In the genomic region with DNA sequence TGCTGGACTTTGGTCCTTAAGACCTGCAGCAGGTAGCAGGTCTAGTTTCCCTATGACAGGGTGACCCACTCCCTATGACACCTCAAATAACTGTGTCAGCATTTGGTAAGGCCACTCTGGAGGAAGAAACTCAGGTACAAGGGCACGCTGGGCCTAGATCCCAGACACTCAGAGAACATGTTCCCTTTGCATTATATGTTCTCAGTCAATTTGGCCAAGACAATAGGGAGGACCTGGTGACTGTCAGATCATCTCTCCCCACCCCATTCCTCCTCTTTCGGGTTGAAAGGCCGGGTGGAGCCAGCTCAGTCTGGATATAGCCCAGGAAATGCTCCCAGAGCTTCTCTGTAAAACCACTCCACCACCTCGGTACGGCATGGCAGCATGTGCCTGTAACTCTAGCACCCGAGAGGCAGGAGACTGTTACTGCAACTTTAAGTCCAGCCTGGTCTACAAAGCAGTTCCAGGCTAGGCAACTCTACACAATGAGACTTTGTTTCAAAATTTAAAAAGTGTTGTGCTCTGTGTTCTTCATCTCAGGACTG, we compare ENCODE assay signal across 12 mouse cellular contexts. TPM values are rescaled to one million over a fixed set of nuclear protein-coding genes. Genes with fewer than 3 reads are reported as not detected.
DNase-seq lines count a peak whose midpoint lies in the region; ATAC-seq and TF ChIP-seq lines count a peak whose summit lies in the region.
"Had no signal": no experiment of that assay in that cellular context is flagged by ENCODE, and none has a peak within 500 bp of the region (broad histone marks: within the 10 kb centered on the region; RNA-seq: fewer than 3 reads in every experiment).

No protein-coding gene starts in this region.

- WGBS in embryonic facial prominence, embryonic 12.5 days: 71% methylated on average over 6 of the region's 6 CpGs
- WGBS in hindbrain, embryonic 14.5 days: 52% methylated on average over 6 of the region's 6 CpGs
- WGBS in midbrain, postnatal 0 days: 45% methylated on average over 6 of the region's 6 CpGs

- DNase-seq in ZHBTc4 (ENCODE audit: low read depth, low spot score): peak; percentile 87
- DNase-seq in hindbrain, embryonic 14.5 days (ENCODE audit: low spot score): no peak
- no peak for DNase-seq in midbrain, postnatal 0 days (ENCODE audit: low spot score)
- no peak for DNase-seq in kidney, postnatal 14 days
- no peak for DNase-seq in lung, postnatal 36 days
- DNase-seq in adrenal gland, adult (ENCODE audit: inconsistent age in 2 of 2, low spot score in 1 of 2): no peak
- DNase-seq: gastrocnemius, postnatal 25 days; right cerebral cortex, postnatal 4 days; thymus, adult 2 months had no signal

- H3K9me3 ChIP-seq in embryonic facial prominence, embryonic 12.5 days: no peaks in the 10 kb centered on the region
- H3K9me3 ChIP-seq in hindbrain, embryonic 14.5 days (ENCODE audit: control insufficient read depth, low read length): no peaks in the 10 kb centered on the region
- no peaks in the 10 kb centered on the region for H3K9me3 ChIP-seq in midbrain, postnatal 0 days (ENCODE audit: low read length)
- H3K9me3 ChIP-seq: limb, embryonic 12.5 days had no signal

- H3K27me3 ChIP-seq in embryonic facial prominence, embryonic 12.5 days: no peaks in the 10 kb centered on the region
- no peaks in the 10 kb centered on the region for H3K27me3 ChIP-seq in hindbrain, embryonic 14.5 days (ENCODE audit: control insufficient read depth, insufficient read depth, low read length)
- no peaks in the 10 kb centered on the region for H3K27me3 ChIP-seq in midbrain, postnatal 0 days (ENCODE audit: insufficient read depth, low read length)
- H3K27me3 ChIP-seq: limb, embryonic 12.5 days had no signal

- peaks cover 32% of the 10 kb centered on the region for H3K36me3 ChIP-seq in embryonic facial prominence, embryonic 12.5 days
- peaks cover 10% of the 10 kb centered on the region; the same call in 1 of the 2 replicates for H3K36me3 ChIP-seq in hindbrain, embryonic 14.5 days (replicated peaks; ENCODE audit: control insufficient read depth, insufficient read depth)
- H3K36me3 ChIP-seq in midbrain, postnatal 0 days (ENCODE audit: insufficient read depth, low read length): no peaks in the 10 kb centered on the region

- H3K27ac ChIP-seq in embryonic facial prominence, embryonic 12.5 days: peak overlapping the region; percentile 14; the same call in 1 of the 2 replicates
- H3K27ac ChIP-seq in hindbrain, embryonic 14.5 days: peak overlapping the region; percentile 81
- peak overlapping the region; percentile 64; the same call in 1 of the 2 replicates for H3K27ac ChIP-seq in midbrain, postnatal 0 days (ENCODE audit: low read depth, low read length)

- no peak overlapping the region for H3K4me2 ChIP-seq in embryonic facial prominence, embryonic 12.5 days (replicated peaks)
- H3K4me2 ChIP-seq in hindbrain, embryonic 14.5 days (replicated peaks): no peak overlapping the region
- no peak overlapping the region for H3K4me2 ChIP-seq in midbrain, postnatal 0 days (ENCODE audit: low read depth, low read length, poor library complexity, severe bottlenecking)
- H3K4me2 ChIP-seq: limb, embryonic 12.5 days had no signal

- no peak overlapping the region for H3K4me3 ChIP-seq in embryonic facial prominence, embryonic 12.5 days
- H3K4me3 ChIP-seq in hindbrain, embryonic 14.5 days (replicated peaks; ENCODE audit: low read length): no peak overlapping the region
- no peak overlapping the region for H3K4me3 ChIP-seq in midbrain, postnatal 0 days (ENCODE audit: low read depth, low read length)
- H3K4me3 ChIP-seq: limb, embryonic 12.5 days had no signal

- ATAC-seq in embryonic facial prominence, embryonic 12.5 days (ENCODE audit: insufficient number of reproducible peaks, insufficient read depth, low FRiP score, low TSS enrichment): no peak
- no peak for ATAC-seq in hindbrain, embryonic 14.5 days (ENCODE audit: low FRiP score)
- no peak for ATAC-seq in midbrain, postnatal 0 days (ENCODE audit: low FRiP score)
- ATAC-seq: activated CD4-positive, CD25-positive, alpha-beta regulatory T cell, adult 4 months had no signal

- H3K4me1 ChIP-seq in embryonic facial prominence, embryonic 12.5 days: peaks cover 10% of the 10 kb centered on the region
- H3K4me1 ChIP-seq in hindbrain, embryonic 14.5 days (replicated peaks; ENCODE audit: control insufficient read depth, insufficient read depth, low read length): peaks cover 15% of the 10 kb centered on the region; the same call in 1 of the 2 replicates
- no peaks in the 10 kb centered on the region for H3K4me1 ChIP-seq in midbrain, postnatal 0 days (ENCODE audit: insufficient read depth, low read length)

- H3K9ac ChIP-seq in embryonic facial prominence, embryonic 12.5 days: no peak overlapping the region
- H3K9ac ChIP-seq in hindbrain, embryonic 14.5 days: peak overlapping the region; percentile 1; the same call in 1 of the 2 replicates
- no peak overlapping the region for H3K9ac ChIP-seq in midbrain, postnatal 0 days (replicated peaks; ENCODE audit: low read length, poor library complexity, severe bottlenecking)
- H3K9ac ChIP-seq: limb, embryonic 12.5 days had no signal

- TF ChIP-seq CTCF in midbrain, postnatal 0 days (IDR thresholded peaks at IDR 0.05): no peak

RNA-seq across cellular contexts. Expression of gene Glod4, which starts 25.1 kb away (rescaled TPM):
- polyA plus RNA-seq in embryonic facial prominence, embryonic 12.5 days (2016; fragmentation: Nextera tagmentation; extraction: Ambion mirVana): 121 and 126 TPM in 2 replicates
- polyA plus RNA-seq in hindbrain, embryonic 14.5 days (2014; fragmentation: Nextera tagmentation; extraction: Ambion mirVana): 127 TPM in 2 replicates
- total RNA-seq in midbrain, postnatal 0 days (2014; rRNA removed): 63.5 and 80.0 TPM in 2 replicates
- polyA plus RNA-seq in midbrain, postnatal 0 days (2015; fragmentation: Nextera tagmentation; extraction: Ambion mirVana): 116 and 123 TPM in 2 replicates

RNA-seq across cellular contexts. Expression of gene Mrm3, which starts 25.1 kb away (rescaled TPM):
- 26.3 and 27.6 TPM in 2 replicates for polyA plus RNA-seq in embryonic facial prominence, embryonic 12.5 days (2016; fragmentation: Nextera tagmentation; extraction: Ambion mirVana)
- 23.3 and 25.0 TPM in 2 replicates for polyA plus RNA-seq in hindbrain, embryonic 14.5 days (2014; fragmentation: Nextera tagmentation; extraction: Ambion mirVana)
- 13.6 and 15.3 TPM in 2 replicates for total RNA-seq in midbrain, postnatal 0 days (2014; rRNA removed)
- polyA plus RNA-seq in midbrain, postnatal 0 days (2015; fragmentation: Nextera tagmentation; extraction: Ambion mirVana): 23.6 and 26.0 TPM in 2 replicates

RNA-seq across cellular contexts. Expression of gene Gemin4, which starts 51.1 kb away (rescaled TPM):
- polyA plus RNA-seq in embryonic facial prominence, embryonic 12.5 days (2016; fragmentation: Nextera tagmentation; extraction: Ambion mirVana): 34.5 TPM in 2 replicates
- 13.9 and 19.7 TPM in 2 replicates for polyA plus RNA-seq in hindbrain, embryonic 14.5 days (2014; fragmentation: Nextera tagmentation; extraction: Ambion mirVana)
- 10.1 and 14.1 TPM in 2 replicates for total RNA-seq in midbrain, postnatal 0 days (2014; rRNA removed)
- polyA plus RNA-seq in midbrain, postnatal 0 days (2015; fragmentation: Nextera tagmentation; extraction: Ambion mirVana): 6.9 and 7.4 TPM in 2 replicates

RNA-seq across cellular contexts. Expression of gene Dbil5, which starts 51.2 kb away (rescaled TPM):
- polyA plus RNA-seq in embryonic facial prominence, embryonic 12.5 days (2016; fragmentation: Nextera tagmentation; extraction: Ambion mirVana): 0.72 and 0.87 TPM in 2 replicates
- polyA plus RNA-seq in hindbrain, embryonic 14.5 days (2014; fragmentation: Nextera tagmentation; extraction: Ambion mirVana): 0.62 TPM in 1 of 2 replicates, not detected in the other
- total RNA-seq in midbrain, postnatal 0 days (2014; rRNA removed): not detected in 2 replicates
- polyA plus RNA-seq in midbrain, postnatal 0 days (2015; fragmentation: Nextera tagmentation; extraction: Ambion mirVana): 0.42 and 0.58 TPM in 2 replicates
- polyA plus RNA-seq: activated CD4-positive, CD25-positive, alpha-beta regulatory T cell, adult 4 months had no signal

Comparison
In these comparisons a context has a peak if more than half of its experiments do, and no peak if none do; other contexts are left out.
1. H3K27ac ChIP-seq: peak in every context shown above with its lines; median percentile 81 in hindbrain, embryonic 14.5 days; 64 in midbrain, postnatal 0 days; 14 in embryonic facial prominence, embryonic 12.5 days.